Mouse (Mus musculus) heart, embryonic 16.5 days (tissue): ENCODE measurements around the gene Wif1. TPM values are rescaled to one million over a fixed set of nuclear protein-coding genes. Genes with fewer than 3 reads are reported as not detected.
A peak's percentile ranks its signal among the peaks of the same experiment; 100 is the strongest.

Source experiments
- ATAC-seq: fragments of 200-750 bp; cut with Nextera tagmentation; replicated peaks from 2 replicates; pipeline ENCODE4 v1.8.0; 2017; ENCODE audit warnings: moderate number of reproducible peaks; ENCODE audit not compliant: insufficient read depth, low FRiP score; ENCODE audit errors: extremely low read depth
- H3K27ac ChIP-seq: fragments of 300-500 bp; sonication (generic); 2 replicates; pipeline ENCODE4 v1.5.1; 2014; ENCODE audit warnings: mild to moderate bottlenecking, low read length, control low read depth, moderate library complexity
- H3K27me3 ChIP-seq: fragments of 300-500 bp; sonication (generic); 2 replicates; pipeline ENCODE4 v1.6.1; 2014; ENCODE audit warnings: low read length, mixed read lengths; ENCODE audit not compliant: control insufficient read depth, insufficient read depth
- H3K36me3 ChIP-seq: fragments of 300-500 bp; sonication (generic); 2 replicates; pipeline ENCODE4 v1.6.1; 2014; ENCODE audit not compliant: control insufficient read depth, insufficient read depth
- H3K4me1 ChIP-seq: fragments of 300-500 bp; sonication (generic); 2 replicates; pipeline ENCODE4 v1.6.1; 2014; ENCODE audit warnings: low read length, mixed read lengths; ENCODE audit not compliant: control insufficient read depth, insufficient read depth
- H3K4me2 ChIP-seq: fragments of 300-500 bp; sonication (generic); 2 replicates; pipeline ENCODE4 v1.6.1; 2014; ENCODE audit warnings: low read depth, mild to moderate bottlenecking, control low read depth, low read length
- H3K4me3 ChIP-seq: fragments of 300-500 bp; sonication (generic); 2 replicates; pipeline ENCODE4 v1.5.1; 2014; ENCODE audit warnings: mild to moderate bottlenecking, control low read depth, low read length
- H3K9ac ChIP-seq: fragments of 300-500 bp; sonication (generic); 2 replicates; pipeline ENCODE4 v1.6.1; 2014; ENCODE audit warnings: low read length, control low read depth
- H3K9me3 ChIP-seq: fragments of 300-500 bp; sonication (generic); replicated peaks from 2 replicates; pipeline ENCODE4 v1.6.1; 2016; ENCODE audit warnings: low read length; ENCODE audit not compliant: control insufficient read depth
- WGBS: fragments of 180-500 bp; shearing (Covaris S2); extraction: QIAGEN DNeasy Blood & Tissue Kit; methylation state at CpG from one replicate; pipeline ENCODE4 v1.1.7; 2014; 5-methylcytosine and 5-hydroxymethylcytosine counted together
- polyA plus RNA-seq: library from polyadenylated mRNA; unstranded; fragments of >200 nt; fragmentation: Nextera tagmentation; extraction: Ambion mirVana; gene quantifications from 2 replicates; pipeline ENCODE4 v1.2.1, GENCODE M21; 2015

The Wif1 gene
- polyA plus RNA-seq, 1 experiment from 2014 or later: 20.6 TPM

DNA sequence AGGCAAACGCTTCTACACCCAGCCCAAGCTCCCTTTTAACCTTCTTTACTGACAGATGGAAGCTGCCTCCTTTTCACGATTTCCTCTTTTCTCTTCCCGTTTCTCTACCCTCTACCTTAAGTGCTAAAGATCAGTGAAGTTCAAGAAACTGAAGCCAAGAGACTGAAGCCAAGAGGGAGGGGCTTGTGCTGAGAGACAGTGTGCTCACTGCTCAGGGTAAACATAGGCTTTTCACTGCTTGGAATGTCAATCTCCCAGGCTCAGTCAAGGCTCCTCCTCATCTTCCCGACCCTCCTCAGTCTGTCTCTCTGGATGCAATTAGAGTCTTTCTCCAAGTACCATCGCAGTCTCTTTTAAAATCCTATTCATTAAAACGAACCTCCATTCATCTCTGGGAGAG is 55.6 kb downstream of the Wif1 start:
- peak overlapping the region; percentile 41 for H3K9ac ChIP-seq

DNA sequence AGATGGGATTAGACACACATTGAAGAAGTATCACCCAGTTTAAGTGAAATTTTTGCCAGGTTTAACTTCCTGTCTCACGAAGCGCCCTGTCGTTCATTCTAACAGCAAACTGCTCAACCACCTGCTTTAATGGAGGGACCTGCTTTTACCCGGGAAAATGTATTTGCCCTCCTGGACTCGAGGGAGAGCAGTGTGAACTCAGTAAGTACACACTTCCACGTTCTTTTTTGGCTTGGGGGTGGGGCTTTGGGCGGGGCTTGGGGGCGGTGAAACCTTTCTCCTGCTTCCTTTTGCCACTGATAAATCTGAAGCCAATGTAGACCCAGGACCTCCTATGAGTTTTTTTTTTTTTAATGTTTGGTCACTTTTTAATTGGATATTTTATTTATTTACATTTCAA is 56.2 kb downstream of the Wif1 start:
- 22% methylated on average over 8 of the region's 8 CpGs for WGBS
- Histone ChIP-seq H3K9me3 (no peaks in the 10 kb centered on the region), H3K9ac (no peak overlapping the region), H3K27ac (no peak overlapping the region), H3K4me3 (no peak overlapping the region), H3K36me3 (no peaks in the 10 kb centered on the region), H3K27me3 (no peaks in the 10 kb centered on the region), H3K4me1 (peaks cover 8% of the 10 kb centered on the region), H3K4me2 (peak overlapping the region; percentile 60)
- ATAC-seq: no peak

More for the DNA sequence above, 55.6 kb downstream of the Wif1 start:
- WGBS: 5% methylated on average over 6 of the region's 6 CpGs
- H3K4me2 ChIP-seq: peak overlapping the region; percentile 60
- peak overlapping the region; percentile 27 for H3K4me3 ChIP-seq
- no peak for ATAC-seq
- H3K4me1 ChIP-seq: peaks cover 8% of the 10 kb centered on the region
- H3K27ac ChIP-seq: no peak overlapping the region
- H3K36me3 ChIP-seq: no peaks in the 10 kb centered on the region
- H3K27me3 ChIP-seq: no peaks in the 10 kb centered on the region
- no peaks in the 10 kb centered on the region for H3K9me3 ChIP-seq

DNA sequence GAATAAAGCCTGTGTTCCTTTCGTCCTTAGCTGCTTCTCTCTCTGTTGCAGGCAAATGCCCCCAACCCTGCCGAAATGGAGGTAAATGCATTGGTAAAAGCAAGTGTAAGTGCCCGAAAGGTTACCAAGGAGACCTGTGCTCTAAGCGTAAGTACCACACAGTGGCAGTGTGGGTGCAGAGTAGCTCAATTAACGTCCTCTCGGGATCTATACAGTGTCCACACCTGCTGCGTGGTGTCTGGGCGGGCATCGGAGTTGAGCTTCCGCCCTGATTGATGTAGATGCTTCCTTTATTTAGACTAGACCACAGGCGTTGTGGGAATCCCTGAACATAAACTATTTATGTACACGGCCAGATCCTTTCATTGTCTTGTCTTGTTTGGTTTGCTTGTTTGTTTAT is 62.2 kb downstream of the Wif1 start:
- no peak overlapping the region for H3K9ac ChIP-seq
- WGBS: 57% methylated on average over 12 of the region's 12 CpGs
- no peaks in the 10 kb centered on the region for H3K9me3 ChIP-seq
- no peak overlapping the region for H3K27ac ChIP-seq
- no peak overlapping the region for H3K4me3 ChIP-seq
- no peaks in the 10 kb centered on the region; the same call in 1 of the 2 replicates for H3K4me1 ChIP-seq
- peak overlapping the region; percentile 23; the same call in 1 of the 2 replicates for H3K4me2 ChIP-seq
- no peaks in the 10 kb centered on the region for H3K27me3 ChIP-seq
- H3K36me3 ChIP-seq: no peaks in the 10 kb centered on the region
- ATAC-seq: no peak

DNA sequence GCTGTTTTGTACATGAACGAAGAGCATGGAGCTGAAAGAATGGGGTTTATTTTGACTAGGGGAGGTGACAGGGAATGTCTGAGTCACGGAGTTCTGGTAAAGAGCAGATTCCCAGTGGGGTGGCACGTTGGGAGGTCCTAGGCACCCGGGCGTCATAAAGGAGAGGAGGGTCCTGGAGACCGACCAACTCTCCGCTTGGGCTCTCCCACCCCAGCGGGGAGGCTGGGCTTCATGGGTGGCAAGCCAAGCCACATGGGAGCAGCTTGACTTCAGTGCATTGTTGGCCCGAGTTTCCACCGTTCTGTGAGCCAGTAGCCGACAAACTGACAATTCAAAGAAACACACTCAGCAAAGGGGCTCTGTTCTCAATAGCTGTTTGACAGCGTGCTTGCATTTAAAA is 64.5 kb downstream of the Wif1 start:
- H3K27ac ChIP-seq: no peak overlapping the region
- 0 out of 2 replicates have a peak, but pooled peaks cover under 1% of the 10 kb centered on the region for H3K9me3 ChIP-seq
- H3K9ac ChIP-seq: no peak overlapping the region
- no peak overlapping the region for H3K4me3 ChIP-seq
- no peak for ATAC-seq
- no peaks in the 10 kb centered on the region for H3K36me3 ChIP-seq
- H3K4me2 ChIP-seq: no peak overlapping the region
- 71% methylated on average over 12 of the region's 12 CpGs for WGBS
- H3K4me1 ChIP-seq: no peaks in the 10 kb centered on the region; the same call in 1 of the 2 replicates
- no peaks in the 10 kb centered on the region for H3K27me3 ChIP-seq

DNA sequence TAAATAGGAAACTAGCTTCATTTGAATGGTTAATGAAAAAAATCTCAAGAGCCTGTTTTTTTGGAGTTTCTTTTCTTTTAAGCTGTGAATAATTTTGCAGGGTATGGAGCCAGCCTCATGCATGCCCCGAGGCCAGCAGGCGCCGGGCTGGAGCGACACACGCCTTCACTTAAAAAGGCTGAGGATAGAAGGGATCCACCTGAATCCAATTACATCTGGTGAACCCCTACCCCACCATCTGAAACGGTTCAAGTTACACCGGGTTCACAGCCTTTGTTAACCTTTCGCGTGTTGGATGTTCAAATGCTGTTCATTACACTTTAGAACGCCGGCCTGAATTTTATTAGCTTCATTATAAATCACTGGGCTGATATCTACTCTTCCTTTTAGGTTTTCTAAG is 65.9 kb downstream of the Wif1 start:
- Histone ChIP-seq H3K27ac (no peak overlapping the region), H3K4me2 (no peak overlapping the region), H3K4me1 (no peaks in the 10 kb centered on the region; the same call in 1 of the 2 replicates), H3K9ac (no peak overlapping the region), H3K36me3 (no peaks in the 10 kb centered on the region), H3K9me3 (0 out of 2 replicates have a peak, but pooled peaks cover 6% of the 10 kb centered on the region), H3K27me3 (no peaks in the 10 kb centered on the region), H3K4me3 (no peak overlapping the region)
- no peak for ATAC-seq
- WGBS: 72% methylated on average over 11 of the region's 11 CpGs

DNA sequence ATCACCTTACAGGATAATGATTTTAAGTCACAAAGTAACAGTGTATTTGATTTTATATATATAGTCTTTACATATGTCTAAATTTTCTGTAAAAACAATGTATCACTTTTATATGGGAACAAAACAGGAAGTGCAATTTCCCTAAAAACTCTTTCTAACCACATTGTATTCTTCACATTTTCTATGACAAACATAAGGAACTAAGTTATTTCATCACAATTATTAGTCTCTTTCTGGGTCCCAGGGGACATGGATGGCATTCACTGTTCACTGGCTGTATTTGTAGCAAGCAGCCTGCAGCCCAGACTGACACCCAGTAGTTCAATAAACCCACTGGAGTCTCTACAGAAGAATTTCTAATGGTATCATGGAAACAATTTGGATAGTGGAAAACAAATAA is 82.4 kb downstream of the Wif1 start:
- H3K9ac ChIP-seq: no peak overlapping the region
- no peaks in the 10 kb centered on the region for H3K27me3 ChIP-seq
- H3K36me3 ChIP-seq: no peaks in the 10 kb centered on the region
- H3K4me1 ChIP-seq: no peaks in the 10 kb centered on the region
- ATAC-seq: no peak
- no peak overlapping the region for H3K27ac ChIP-seq
- H3K4me3 ChIP-seq: no peak overlapping the region
- no peaks in the 10 kb centered on the region for H3K9me3 ChIP-seq
- H3K4me2 ChIP-seq: no peak overlapping the region

DNA sequence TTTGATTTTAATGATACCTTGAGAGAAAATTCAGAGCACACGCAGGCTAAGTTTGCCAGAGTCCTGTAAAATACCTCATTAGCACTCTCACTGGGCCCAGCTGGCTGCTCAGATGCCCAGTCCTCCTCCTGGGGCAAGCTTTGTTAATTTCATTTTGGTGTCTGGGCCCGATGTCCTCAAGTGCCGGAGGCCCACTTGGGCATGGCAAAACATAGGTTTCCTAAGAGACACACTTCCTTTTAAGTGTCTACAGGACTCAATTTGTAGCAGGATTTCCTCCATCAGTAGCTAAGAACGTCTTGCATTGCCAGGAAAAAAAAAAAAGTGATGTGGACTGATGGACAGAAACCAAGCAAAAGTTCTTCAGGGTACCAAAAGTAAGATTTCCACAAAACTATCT is 82.9 kb downstream of the Wif1 start:
- no peaks in the 10 kb centered on the region for H3K9me3 ChIP-seq
- H3K27ac ChIP-seq: no peak overlapping the region
- WGBS: 64% methylated on average over 4 of the region's 4 CpGs
- no peaks in the 10 kb centered on the region for H3K36me3 ChIP-seq
- H3K4me2 ChIP-seq: no peak overlapping the region
- H3K9ac ChIP-seq: no peak overlapping the region
- H3K27me3 ChIP-seq: no peaks in the 10 kb centered on the region
- no peak overlapping the region for H3K4me3 ChIP-seq
- no peak for ATAC-seq
- H3K4me1 ChIP-seq: no peaks in the 10 kb centered on the region

DNA sequence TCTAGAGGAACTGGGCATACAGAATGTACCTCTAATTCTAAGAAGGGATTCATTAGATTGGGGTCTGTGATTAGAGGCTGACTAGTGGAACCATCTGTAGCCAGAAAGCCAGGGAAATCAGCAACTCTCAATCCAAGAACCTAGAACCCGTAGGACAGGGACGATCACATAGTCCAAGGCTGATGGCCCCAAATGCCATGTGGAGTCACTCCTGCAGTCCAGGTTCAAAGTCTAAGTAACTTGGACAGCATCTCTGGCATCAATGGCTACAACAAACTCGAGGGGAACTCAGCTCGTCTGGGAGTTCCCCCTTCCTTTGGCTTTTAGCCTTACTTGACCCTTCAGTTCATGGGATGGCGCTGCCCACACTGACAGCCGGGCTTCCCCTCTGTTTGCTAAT is 87.0 kb downstream of the Wif1 start:
- Histone ChIP-seq H3K27ac (no peak overlapping the region), H3K9me3 (no peaks in the 10 kb centered on the region), H3K9ac (no peak overlapping the region), H3K4me2 (no peak overlapping the region), H3K4me3 (no peak overlapping the region), H3K36me3 (no peaks in the 10 kb centered on the region), H3K27me3 (no peaks in the 10 kb centered on the region), H3K4me1 (no peaks in the 10 kb centered on the region)
- ATAC-seq: no peak
- 85% methylated on average over 6 of the region's 6 CpGs for WGBS

DNA sequence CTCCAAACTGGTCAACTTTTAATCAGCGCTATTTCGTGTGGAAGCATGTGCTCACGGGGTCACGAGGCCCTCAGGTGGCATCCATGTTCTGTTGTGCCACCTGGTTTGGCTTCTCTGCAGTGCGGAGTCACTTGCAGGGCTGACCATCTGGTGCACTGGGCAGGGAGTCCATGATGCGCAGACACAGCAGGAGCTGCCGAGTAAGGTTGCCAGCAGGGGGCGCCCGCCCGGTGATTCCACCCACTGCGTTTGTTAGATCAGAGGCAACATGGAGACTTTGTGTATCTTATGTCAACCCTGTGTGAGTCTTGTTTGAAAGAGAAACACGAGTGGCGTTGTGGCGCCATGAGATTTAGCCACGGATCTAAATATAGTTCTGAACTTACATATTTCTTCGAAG is 90.7 kb downstream of the Wif1 start:
- H3K36me3 ChIP-seq: no peaks in the 10 kb centered on the region
- H3K27ac ChIP-seq: no peak overlapping the region
- no peak overlapping the region for H3K4me2 ChIP-seq
- H3K27me3 ChIP-seq: no peaks in the 10 kb centered on the region
- H3K4me1 ChIP-seq: no peaks in the 10 kb centered on the region
- no peak overlapping the region for H3K4me3 ChIP-seq
- 88% methylated on average over 16 of the region's 16 CpGs for WGBS
- no peaks in the 10 kb centered on the region for H3K9me3 ChIP-seq
- ATAC-seq: no peak
- H3K9ac ChIP-seq: no peak overlapping the region
